Mouse (Mus musculus) left cerebral cortex, adult 18-20 months (tissue): ENCODE measurements around the gene Slc35f3. TPM values are rescaled to one million over a fixed set of nuclear protein-coding genes. Genes with fewer than 3 reads are reported as not detected.

Experiments
- DNase-seq, 2 experiments: peaks; one replicate each; pipeline ENCODE4 v3.0.0; 2021 to 2022; ENCODE audit warnings: low spot score in 2 of 2, mixed read lengths in 1 of 2
- long read RNA-seq, 2 experiments: library from polyadenylated mRNA; stranded (forward); transcript quantifications; one replicate each; pipeline ENCODE4 v2.0.0; 2021
- total RNA-seq, 2 experiments: library from RNA; stranded (reverse); gene quantifications; 2 replicates each; pipeline ENCODE4 v1.2.3; 2021

Gene Slc35f3
- total RNA-seq = 10 to 100 TPM; 34.9 to 37.9 TPM
- long read RNA-seq, experiment 1, transcript Slc35f3-201 (7 exons, 2,309 nt) = major isoform, 47 of 68 reads
- long read RNA-seq, experiment 1, partial matches to known transcripts = 11 of 68 reads
- long read RNA-seq, experiment 1, other reads (novel, unspliced or antisense) = 10 of 68 reads
- long read RNA-seq, experiment 2, transcript Slc35f3-201 (7 exons, 2,309 nt) = major isoform, 28 of 44 reads
- long read RNA-seq, experiment 2, partial matches to known transcripts = 8 of 44 reads
- long read RNA-seq, experiment 2, other reads (novel, unspliced or antisense) = 8 of 44 reads

GRCm38 (mm10) chr8:126298296-126299093 lies at the start of gene Slc35f3:
Gene Slc35f3 (plus strand): TSS chr8:126298558.
- peak; percentile 71 to 84 for DNase-seq

- DNase-seq = no peak
Observed at GRCm38 (mm10) chr8:126250486-126250885, 47.9 kb upstream of the Slc35f3 start.

GRCm38 (mm10) chr8:126256585-126257391 lies 41.6 kb upstream of the Slc35f3 start:
- DNase-seq = peak in 1 of 2 experiments; percentile 10

GRCm38 (mm10) chr8:126257392-126257681 lies 41.0 kb upstream of the Slc35f3 start:
- DNase-seq = peak in 1 of 2 experiments; percentile 36

- peak; percentile 82 to 87 for DNase-seq
Observed at GRCm38 (mm10) chr8:126258175-126258781, 40.1 kb upstream of the Slc35f3 start.

- DNase-seq = no peak
Observed at GRCm38 (mm10) chr8:126265186-126265585, 33.2 kb upstream of the Slc35f3 start.

GRCm38 (mm10) chr8:126267118-126267517 lies 31.2 kb upstream of the Slc35f3 start:
- DNase-seq = peak in 1 of 2 experiments; percentile 13

- DNase-seq = no peak
Observed at GRCm38 (mm10) chr8:126269733-126270132, 28.6 kb upstream of the Slc35f3 start.

GRCm38 (mm10) chr8:126272445-126272844 lies 25.9 kb upstream of the Slc35f3 start:
- peak; percentile 42 to 57 for DNase-seq

GRCm38 (mm10) chr8:126273066-126273465 lies 25.3 kb upstream of the Slc35f3 start:
- peak; percentile 19 to 56 for DNase-seq

- no peak for DNase-seq
Observed at GRCm38 (mm10) chr8:126274866-126275360, 23.4 kb upstream of the Slc35f3 start.

GRCm38 (mm10) chr8:126275886-126276285 lies 22.5 kb upstream of the Slc35f3 start:
- no peak for DNase-seq

GRCm38 (mm10) chr8:126291951-126292350 lies 6.4 kb upstream of the Slc35f3 start:
- peak in 1 of 2 experiments; percentile 36 for DNase-seq

- peak; percentile 57 to 67 for DNase-seq
Observed at GRCm38 (mm10) chr8:126297284-126297845, 993 bp upstream of the Slc35f3 start.

- DNase-seq = peak; percentile 48 to 52
Observed at GRCm38 (mm10) chr8:126299333-126299732, 975 bp downstream of the Slc35f3 start.

- no peak for DNase-seq
Observed at GRCm38 (mm10) chr8:126300350-126300749, 2.0 kb downstream of the Slc35f3 start.

- no peak for DNase-seq
Observed at GRCm38 (mm10) chr8:126301580-126301979, 3.2 kb downstream of the Slc35f3 start.

- peak; percentile 63 to 68 for DNase-seq
Observed at GRCm38 (mm10) chr8:126307164-126307563, 8.8 kb downstream of the Slc35f3 start.

- no peak for DNase-seq
Observed at GRCm38 (mm10) chr8:126309015-126309414, 10.7 kb downstream of the Slc35f3 start.

- DNase-seq = no peak
Observed at GRCm38 (mm10) chr8:126324931-126325330, 26.6 kb downstream of the Slc35f3 start.

GRCm38 (mm10) chr8:126326136-126326535 lies 27.8 kb downstream of the Slc35f3 start:
- DNase-seq = no peak
